8 mouse cellular contexts compared by ENCODE assay signal in genomic region chr15:79516171-79517096, GRCm38 (mm10). TPM values are rescaled to one million over a fixed set of nuclear protein-coding genes. Genes with fewer than 3 reads are reported as not detected.
DNase-seq lines count a peak whose midpoint lies in the region; ATAC-seq and TF ChIP-seq lines count a peak whose summit lies in the region.
"Had no signal": no experiment of that assay in that cellular context is flagged by ENCODE, and none has a peak within 500 bp of the region (broad histone marks: within the 10 kb centered on the region; RNA-seq: fewer than 3 reads in every experiment).

Kdelr3 (plus strand) TSS chr15:79516411.

- H3K4me2 ChIP-seq in intestine, embryonic 14.5 days (ENCODE audit: low read length) = peak within 1 kb of the TSS; percentile 90
- peak within 1 kb of the TSS; percentile 73 for H3K4me2 ChIP-seq in liver, embryonic 13.5 days

- no peak for TF ChIP-seq CTCF in brain, embryonic 14.5 days (IDR thresholded peaks at IDR 0.05; ENCODE audit: borderline replicate concordance, extremely low read depth, insufficient read depth, insufficient read length)

- H3K4me1 ChIP-seq in intestine, embryonic 14.5 days (replicated peaks; ENCODE audit: control insufficient read depth, insufficient read depth, low read length) = peaks cover 9% of the 10 kb centered on the region; the same call in 1 of the 2 replicates
- H3K4me1 ChIP-seq in liver, embryonic 13.5 days (replicated peaks) = peaks cover 33% of the 10 kb centered on the region

- no peaks in the 10 kb centered on the region for H3K36me3 ChIP-seq in intestine, embryonic 14.5 days (ENCODE audit: control insufficient read depth, insufficient read depth, low read length)
- no peaks in the 10 kb centered on the region for H3K36me3 ChIP-seq in liver, embryonic 13.5 days

- no peaks in the 10 kb centered on the region for H3K9me3 ChIP-seq in intestine, embryonic 14.5 days (ENCODE audit: control insufficient read depth, low read length)
- H3K9me3 ChIP-seq in liver, embryonic 13.5 days (replicated peaks) = no peaks in the 10 kb centered on the region

- H3K27me3 ChIP-seq in intestine, embryonic 14.5 days (replicated peaks; ENCODE audit: control insufficient read depth, insufficient read depth, low read length) = peaks cover 50% of the 10 kb centered on the region
- peaks cover 78% of the 10 kb centered on the region for H3K27me3 ChIP-seq in liver, embryonic 13.5 days

- ATAC-seq in intestine, embryonic 14.5 days (replicated peaks; ENCODE audit: low FRiP score, low TSS enrichment, low read depth) = peak; percentile 48
- no peak; the same call in 1 of the 2 replicates for ATAC-seq in liver, embryonic 13.5 days (ENCODE audit: low read depth)

- peak within 1 kb of the TSS; percentile 65 for H3K4me3 ChIP-seq in intestine, embryonic 14.5 days (ENCODE audit: low read depth, low read length)
- H3K4me3 ChIP-seq in liver, embryonic 13.5 days (replicated peaks) = peak within 1 kb of the TSS; percentile 56

- TF ChIP-seq POLR2A in brain, embryonic 14.5 days (IDR thresholded peaks at IDR 0.05; ENCODE audit: borderline replicate concordance, extremely low read depth, insufficient read depth, insufficient read length, poor library complexity, severe bottlenecking) = no peak

- DNase-seq in Muller cell, postnatal 12 days (ENCODE audit: inconsistent ontology term) = peak; percentile 94
- peak; percentile 65 for DNase-seq in brain, embryonic 14.5 days (ENCODE audit: low read depth)
- peak; percentile 78 to 88 for DNase-seq in gastrocnemius, postnatal 4 days (ENCODE audit: low spot score in 2 of 2)
- DNase-seq in intestine, embryonic 14.5 days (ENCODE audit: low spot score) = peak; percentile 83
- no peak for DNase-seq in liver, embryonic 13.5 days
- DNase-seq in neural tube, embryonic 10.5 days (ENCODE audit: extremely low spot score, low spot score) = peak; percentile 58
- DNase-seq in urinary bladder, postnatal 25 days (ENCODE audit: low spot score) = peak; percentile 84

- peak within 1 kb of the TSS; percentile 1; the same call in 1 of the 2 replicates for H3K27ac ChIP-seq in intestine, embryonic 14.5 days (ENCODE audit: low read depth)
- H3K27ac ChIP-seq in liver, embryonic 13.5 days = no peak within 1 kb of the TSS
- H3K27ac ChIP-seq: macrophage had no signal

- WGBS in intestine, embryonic 14.5 days = under 1% methylated on average over 68 of the region's 71 CpGs
- WGBS in liver, embryonic 13.5 days (ENCODE audit: insufficient replicate concordance) = 2% methylated on average over 71 of the region's 71 CpGs

- H3K9ac ChIP-seq in intestine, embryonic 14.5 days (ENCODE audit: low read length) = peak within 1 kb of the TSS; percentile 60
- peak within 1 kb of the TSS; percentile 45; the same call in 1 of the 2 replicates for H3K9ac ChIP-seq in liver, embryonic 13.5 days

RNA-seq across cellular contexts. Expression of gene Kdelr3, which starts in this region (rescaled TPM):
- 8.7 and 11.3 TPM in 2 replicates for polyA plus RNA-seq in brain, embryonic 14.5 days (2012; rRNA removed)
- 10 to 100 TPM; 49.1 to 55.1 TPM for total RNA-seq in gastrocnemius, postnatal 4 days (2021)
- polyA plus RNA-seq in intestine, embryonic 14.5 days (2014; fragmentation: Nextera tagmentation; extraction: Ambion mirVana) = 46.9 and 55.0 TPM in 2 replicates
- 6.2 and 6.4 TPM in 2 replicates for polyA plus RNA-seq in liver, embryonic 13.5 days (2015; fragmentation: Nextera tagmentation; extraction: Ambion mirVana)
- polyA plus RNA-seq: macrophage had no signal
